Mouse (Mus musculus) cortical plate, adult 2 months (tissue): ENCODE measurements around the gene Gnl2. TPM values are rescaled to one million over a fixed set of nuclear protein-coding genes. Genes with fewer than 3 reads are reported as not detected.

Source experiments
- H3K27ac ChIP-seq: fragments of 200-500 bp; 2 replicates; pipeline ENCODE4 v1.5.1; 2012; ENCODE audit warnings: low read length, control low read depth, inconsistent platforms; ENCODE audit not compliant: insufficient read depth
- H3K4me1 ChIP-seq: fragments of 200-500 bp; 2 replicates; pipeline ENCODE4 v1.6.1; 2011; ENCODE audit warnings: low read length; ENCODE audit not compliant: control insufficient read depth, insufficient read depth
- H3K4me3 ChIP-seq: fragments of 200-500 bp; 2 replicates; pipeline ENCODE4 v1.5.1; 2011; ENCODE audit warnings: mild to moderate bottlenecking, low read length, control low read depth; ENCODE audit not compliant: insufficient read depth
- CTCF ChIP-seq: fragments of 200-500 bp; IDR thresholded peaks from 2 replicates; pipeline ENCODE4 v1.5.1; 2011; ENCODE audit warnings: mild to moderate bottlenecking, control low read depth, low read length; ENCODE audit not compliant: insufficient read depth; ENCODE audit errors: extremely low read depth
- POLR2A ChIP-seq: fragments of 200-500 bp; IDR thresholded peaks from 2 replicates; pipeline ENCODE4 v1.6.1; 2011; ENCODE audit warnings: mild to moderate bottlenecking, low read length, control low read depth; ENCODE audit not compliant: insufficient read depth; ENCODE audit errors: extremely low read depth
- polyA plus RNA-seq: library from polyadenylated mRNA; depleted of rRNA; stranded (reverse); fragments of >200 nt; gene quantifications from 2 replicates; pipeline ENCODE4 v1.2.3, GENCODE M21; 2012; rRNA removed

The Gnl2 gene
- polyA plus RNA-seq, 1 experiment, result 115 TPM

DNA sequence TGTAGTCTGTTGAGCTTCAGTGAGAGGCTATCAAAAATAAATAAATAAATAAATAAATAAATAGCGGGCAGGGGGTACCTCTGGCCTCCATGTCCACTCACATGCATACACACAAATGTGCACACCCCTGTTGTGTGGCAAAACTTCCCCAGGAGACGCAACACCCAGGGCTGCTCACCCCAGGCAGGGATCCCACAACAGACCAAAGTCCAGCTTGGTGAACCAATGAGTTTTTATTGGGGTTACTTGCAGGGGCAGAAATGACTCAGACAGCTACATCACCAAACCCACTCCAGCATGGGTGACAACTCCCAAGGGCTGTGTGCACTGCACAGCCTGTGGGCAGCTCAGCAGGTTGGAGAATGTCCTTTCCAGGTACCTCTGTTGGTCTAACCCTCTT is 61.3 kb downstream of the Gnl2 start:
- Histone ChIP-seq H3K4me3 (no peak overlapping the region), H3K27ac (no peak overlapping the region), H3K4me1 (no peaks in the 10 kb centered on the region)
- TF ChIP-seq POLR2A (no peak), CTCF (no peak)

GRCm38 (mm10) chr4:125078698-125079097 is 62.3 kb downstream of the Gnl2 start:
- H3K4me1 ChIP-seq, result no peaks in the 10 kb centered on the region
- H3K4me3 ChIP-seq, result no peak overlapping the region
- TF ChIP-seq POLR2A (no peak), CTCF (no peak)
- H3K27ac ChIP-seq, result no peak overlapping the region

- H3K4me1 ChIP-seq, result peaks cover 7% of the 10 kb centered on the region; the same call in 1 of the 2 replicates
- H3K27ac ChIP-seq, result peak within 1 kb of the TSS; percentile 98
- H3K4me3 ChIP-seq, result peak within 1 kb of the TSS; percentile 69
- TF ChIP-seq POLR2A (peak; percentile 43; the same call in 1 of the 2 replicates), CTCF (peak; percentile 49)
Observed at GRCm38 (mm10) chr4:125084403-125085345, 68.3 kb downstream of the Gnl2 start, which contains the start of gene Meaf6. Gene Meaf6, plus strand, starts transcription at chr4:125085134.

DNA sequence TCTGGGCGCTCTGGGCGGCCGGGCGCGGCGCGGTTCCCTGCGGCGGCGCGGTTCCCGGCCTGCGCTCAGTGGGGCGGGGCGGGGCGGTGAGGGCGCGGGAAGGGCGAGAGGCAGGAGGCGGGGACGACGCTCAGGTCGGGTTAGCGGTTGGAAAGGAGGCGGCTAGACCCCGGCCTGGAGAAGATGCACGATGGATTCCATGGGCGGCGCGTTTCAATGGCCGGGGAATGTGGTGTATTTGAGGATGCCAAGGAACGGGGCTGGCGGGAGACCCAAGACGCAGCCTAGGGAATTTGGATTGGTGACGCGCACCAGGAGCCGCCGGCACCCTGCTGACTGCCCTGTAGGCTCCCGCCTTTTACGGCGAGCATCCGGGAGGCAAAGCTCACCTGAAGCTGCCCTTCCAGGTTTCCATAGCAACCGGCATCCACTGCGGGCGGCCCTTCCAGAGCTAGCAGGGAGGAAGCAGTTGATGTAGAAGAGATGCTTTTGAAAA is 69.0 kb downstream of the Gnl2 start:
- Histone ChIP-seq H3K4me1 (peaks cover 7% of the 10 kb centered on the region; the same call in 1 of the 2 replicates), H3K4me3 (peak overlapping the region; percentile 69), H3K27ac (peak overlapping the region; percentile 98)
- TF ChIP-seq CTCF, result no peak
- TF ChIP-seq POLR2A, result no peak

DNA sequence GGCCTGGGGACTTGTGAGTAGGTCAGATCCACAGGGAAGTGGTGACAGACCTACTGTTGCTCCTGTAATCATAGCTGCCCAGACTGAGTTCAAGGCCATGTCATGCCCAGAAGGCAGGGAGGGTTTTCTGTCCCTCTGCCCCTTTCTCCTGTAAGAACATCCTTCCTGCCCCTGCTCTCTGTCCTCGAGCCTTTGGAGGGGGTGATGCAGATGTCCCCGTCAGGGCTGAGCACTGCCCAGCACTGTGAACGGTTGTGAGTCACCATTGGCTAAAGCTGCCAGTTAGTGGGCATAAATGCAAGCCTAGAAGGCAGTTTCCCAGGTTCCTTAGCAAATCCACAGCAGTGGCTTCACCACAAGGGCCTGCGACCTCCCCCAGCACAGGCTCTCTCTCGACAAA is 76.6 kb downstream of the Gnl2 start:
- TF ChIP-seq POLR2A, result no peak
- TF ChIP-seq CTCF, result no peak
- Histone ChIP-seq H3K27ac (no peak overlapping the region), H3K4me1 (no peaks in the 10 kb centered on the region; the same call in 1 of the 2 replicates), H3K4me3 (no peak overlapping the region)

GRCm38 (mm10) chr4:125096066-125096465 is 79.7 kb downstream of the Gnl2 start:
- TF ChIP-seq CTCF, result no peak
- TF ChIP-seq POLR2A, result no peak
- Histone ChIP-seq H3K4me1 (no peaks in the 10 kb centered on the region; the same call in 1 of the 2 replicates), H3K4me3 (no peak overlapping the region), H3K27ac (no peak overlapping the region)

DNA sequence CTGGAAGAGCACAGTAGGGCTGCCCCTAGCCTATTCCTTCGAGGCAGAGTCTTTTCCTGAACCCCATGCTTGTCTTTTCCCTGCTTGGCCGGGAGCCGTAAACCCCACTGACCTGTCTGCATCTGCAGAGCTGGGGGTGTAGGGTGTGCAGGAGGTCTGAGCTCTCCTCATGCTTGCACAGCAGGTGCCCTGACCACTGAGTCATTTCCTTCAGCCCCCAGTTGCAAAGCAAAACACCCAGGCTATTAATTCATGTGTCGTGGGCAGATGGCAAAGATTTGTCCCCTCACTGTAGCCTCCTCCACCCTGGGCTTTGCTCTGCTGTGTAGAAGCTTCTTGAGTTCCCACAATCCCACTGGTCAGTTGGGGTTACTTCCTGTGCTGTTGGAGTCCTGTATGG is 81.0 kb downstream of the Gnl2 start:
- no peak overlapping the region for H3K4me3 ChIP-seq
- TF ChIP-seq POLR2A (no peak), CTCF (no peak)
- H3K27ac ChIP-seq, result no peak overlapping the region
- no peaks in the 10 kb centered on the region; the same call in 1 of the 2 replicates for H3K4me1 ChIP-seq

- TF ChIP-seq CTCF (peak; percentile 94), POLR2A (no peak)
- no peak overlapping the region for H3K27ac ChIP-seq
- no peak overlapping the region for H3K4me3 ChIP-seq
- no peaks in the 10 kb centered on the region; the same call in 1 of the 2 replicates for H3K4me1 ChIP-seq
Observed at GRCm38 (mm10) chr4:125099458-125099857, 83.1 kb downstream of the Gnl2 start.

GRCm38 (mm10) chr4:125101334-125101733 is 84.9 kb downstream of the Gnl2 start:
- Histone ChIP-seq H3K4me1 (no peaks in the 10 kb centered on the region; the same call in 1 of the 2 replicates), H3K4me3 (no peak overlapping the region)
- TF ChIP-seq CTCF (no peak), POLR2A (no peak)

More at GRCm38 (mm10) chr4:125101334-125101733, 84.9 kb downstream of the Gnl2 start:
- H3K27ac ChIP-seq, result no peak overlapping the region

Other genes starting within 250 kb of the Gnl2 start
- gene Mtf1, start 214.5 kb upstream of the Gnl2 start, polyA plus RNA-seq, result 13.2 and 14.5 TPM in 2 replicates
- gene Yrdc, start 165.9 kb upstream of the Gnl2 start, polyA plus RNA-seq, result 41.5 and 42.0 TPM in 2 replicates
- 95.8 and 103 TPM in 2 replicates for gene 1110065P20Rik, start 165.4 kb upstream of the Gnl2 start, polyA plus RNA-seq
- 52.7 and 53.7 TPM in 2 replicates for gene Maneal, start 154.4 kb upstream of the Gnl2 start, polyA plus RNA-seq
- gene Epha10, start 135.7 kb upstream of the Gnl2 start, polyA plus RNA-seq, result 56.6 and 58.0 TPM in 2 replicates
- gene 9930104L06Rik, start 79.5 kb upstream of the Gnl2 start, polyA plus RNA-seq, result 17.5 and 19.6 TPM in 2 replicates
- gene Cdca8, start 77.3 kb upstream of the Gnl2 start, polyA plus RNA-seq, result 1.8 and 2.4 TPM in 2 replicates
- 22.8 and 23.5 TPM in 2 replicates for gene Rspo1, start 30.2 kb upstream of the Gnl2 start, polyA plus RNA-seq
- gene Dnali1, start 49.1 kb downstream of the Gnl2 start, polyA plus RNA-seq, result 0.51 and 1.3 TPM in 2 replicates
- gene Snip1, start 50.1 kb downstream of the Gnl2 start, polyA plus RNA-seq, result 10.3 and 11.0 TPM in 2 replicates
- gene Meaf6, start 68.5 kb downstream of the Gnl2 start, polyA plus RNA-seq, result 101 and 104 TPM in 2 replicates
- 1.4 and 1.5 TPM in 2 replicates for gene Zc3h12a, start 111.3 kb downstream of the Gnl2 start, polyA plus RNA-seq